Mouse (Mus musculus) embryonic facial prominence, embryonic 15.5 days (tissue): ENCODE results near the gene Gm14403. TPM values are rescaled to one million over a fixed set of nuclear protein-coding genes. Genes with fewer than 3 reads are reported as not detected.

Source experiments
- polyA plus RNA-seq: library from polyadenylated mRNA; unstranded; fragments of >200 nt; fragmentation: Nextera tagmentation; extraction: Ambion mirVana; gene quantifications from 2 replicates; pipeline ENCODE4 v1.2.1, GENCODE M21; 2015

The Gm14403 gene
- polyA plus RNA-seq, 1 experiment from 2014 or later = 5.3 TPM

Other genes with a start within 250 kb of the Gm14403 start
- gene Gm14409, start 231.2 kb upstream of the Gm14403 start, polyA plus RNA-seq = not detected in 2 replicates
- gene Gm14412, start 173.9 kb upstream of the Gm14403 start, polyA plus RNA-seq = 0.17 and 0.51 TPM in 2 replicates
- 7.3 and 8.7 TPM in 2 replicates for gene Gm14418, start 99.9 kb upstream of the Gm14403 start, polyA plus RNA-seq
- 11.1 and 11.8 TPM in 2 replicates for gene Zfp970, start 33.5 kb upstream of the Gm14403 start, polyA plus RNA-seq
- not detected in 2 replicates for gene Gm14406, start 80.0 kb downstream of the Gm14403 start, polyA plus RNA-seq